Mouse (Mus musculus) stomach, embryonic 15.5 days (tissue): ENCODE data around the gene Ttpal. TPM values are rescaled to one million over a fixed set of nuclear protein-coding genes. Genes with fewer than 3 reads are reported as not detected.

Source experiments
- ATAC-seq: fragments of 200-750 bp; cut with Nextera tagmentation; 2 replicates; pipeline ENCODE4 v1.8.0; 2017; ENCODE audit warnings: low read depth, moderate number of reproducible peaks, moderate TSS enrichment; ENCODE audit not compliant: insufficient read depth, low FRiP score
- H3K27ac ChIP-seq: fragments of 300-500 bp; sonication (generic); 2 replicates; pipeline ENCODE4 v1.5.1; 2015; ENCODE audit warnings: mild to moderate bottlenecking, inconsistent platforms
- H3K27me3 ChIP-seq: fragments of 300-500 bp; sonication (generic); replicated peaks from 2 replicates; pipeline ENCODE4 v1.6.1; 2015; ENCODE audit warnings: inconsistent platforms
- H3K36me3 ChIP-seq: fragments of 300-500 bp; sonication (generic); 2 replicates; pipeline ENCODE4 v1.6.1; 2015; ENCODE audit warnings: inconsistent platforms
- H3K4me1 ChIP-seq: fragments of 300-500 bp; sonication (generic); 2 replicates; pipeline ENCODE4 v1.6.1; 2015; ENCODE audit warnings: inconsistent platforms
- H3K4me2 ChIP-seq: fragments of 300-500 bp; sonication (generic); 2 replicates; pipeline ENCODE4 v1.6.1; 2015; ENCODE audit warnings: mild to moderate bottlenecking, inconsistent platforms
- H3K4me3 ChIP-seq: fragments of 300-500 bp; sonication (generic); replicated peaks from 2 replicates; pipeline ENCODE4 v1.5.1; 2015; ENCODE audit warnings: inconsistent platforms
- H3K9ac ChIP-seq: fragments of 300-500 bp; sonication (generic); 2 replicates; pipeline ENCODE4 v1.6.1; 2015; ENCODE audit warnings: inconsistent platforms
- H3K9me3 ChIP-seq: fragments of 300-500 bp; sonication (generic); 2 replicates; pipeline ENCODE4 v1.6.1; 2016; ENCODE audit warnings: inconsistent platforms
- WGBS: fragments of 180-500 bp; shearing (Covaris S2); methylation state at CpG from one replicate; pipeline ENCODE4 v1.1.7; 2015; 5-methylcytosine and 5-hydroxymethylcytosine counted together
- polyA plus RNA-seq: library from polyadenylated mRNA; unstranded; fragments of >200 nt; fragmentation: Nextera tagmentation; extraction: Ambion mirVana; gene quantifications from 2 replicates; pipeline ENCODE4 v1.2.1, GENCODE M21; 2015

Ttpal gene
- polyA plus RNA-seq, 1 experiment from 2014 or later, result 26.2 TPM

DNA sequence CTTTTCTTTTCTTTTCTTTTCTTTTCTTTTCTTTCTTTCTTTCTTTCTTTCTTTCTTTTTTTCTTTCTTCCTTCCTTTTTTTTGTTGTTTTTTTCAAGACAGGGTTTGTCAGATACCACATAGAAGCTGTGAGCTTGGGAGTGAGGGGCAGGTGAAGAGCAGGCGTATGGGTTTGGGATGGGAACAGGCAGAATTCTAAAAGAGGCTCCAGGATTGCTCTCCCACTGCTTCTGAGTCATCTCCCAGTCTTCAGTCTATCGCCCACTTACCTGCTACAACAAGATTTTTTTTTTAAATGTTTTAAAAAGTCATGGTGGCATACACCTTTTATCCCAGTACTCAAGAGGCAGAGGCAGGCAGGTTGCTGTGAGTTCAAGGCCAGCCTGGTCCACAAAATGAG is 24.1 kb upstream of the Ttpal start:
- no peaks in the 10 kb centered on the region for H3K4me1 ChIP-seq
- no peak for ATAC-seq
- WGBS, result 84% methylated on average over 2 of the region's 2 CpGs
- no peak overlapping the region for H3K27ac ChIP-seq
- no peak overlapping the region for H3K4me2 ChIP-seq
- no peaks in the 10 kb centered on the region for H3K36me3 ChIP-seq
- no peaks in the 10 kb centered on the region for H3K9me3 ChIP-seq
- no peak overlapping the region for H3K4me3 ChIP-seq
- no peak overlapping the region for H3K9ac ChIP-seq
- H3K27me3 ChIP-seq, result no peaks in the 10 kb centered on the region

DNA sequence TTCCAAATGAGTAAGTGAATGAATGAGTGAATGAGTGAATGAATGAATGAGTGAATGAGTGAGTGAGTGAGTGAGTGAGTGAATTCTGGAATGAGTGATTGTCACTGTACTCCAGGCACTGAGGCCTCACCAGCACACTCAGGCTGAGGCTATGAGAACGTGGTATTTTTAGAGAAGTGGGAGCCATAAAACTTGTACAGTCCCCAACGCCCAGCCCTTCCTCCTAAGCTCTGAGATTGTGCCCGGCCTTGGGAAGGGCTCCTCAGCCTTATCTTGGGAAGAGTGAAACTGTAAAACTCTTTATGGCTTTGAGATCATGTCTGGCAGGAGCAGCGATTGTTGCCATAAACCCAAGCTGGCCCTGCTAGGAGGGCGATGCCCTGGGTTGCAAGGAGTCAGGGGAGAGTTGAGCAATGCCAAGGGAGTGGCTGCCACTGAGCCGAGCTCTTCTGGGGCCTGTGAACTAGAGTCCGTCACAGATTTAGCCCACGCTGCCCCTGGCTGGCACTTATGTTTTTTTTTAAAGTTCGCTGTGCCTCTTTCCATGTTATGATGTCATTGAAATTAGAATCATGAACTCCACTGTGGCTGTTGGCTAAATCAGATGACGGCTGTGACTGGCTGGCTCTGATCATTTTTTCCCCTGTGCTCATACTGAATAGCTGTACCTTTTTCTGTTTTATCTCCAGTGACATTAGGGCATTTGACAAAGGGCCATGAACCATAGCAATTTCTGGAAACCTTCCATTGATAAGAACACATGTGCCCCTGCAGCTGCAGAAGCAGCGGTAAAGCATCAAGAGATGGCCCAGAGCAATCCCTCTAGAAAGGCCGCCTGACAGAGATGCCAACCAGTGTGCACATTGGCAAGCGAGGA is 21.8 kb upstream of the Ttpal start:
- Histone ChIP-seq H3K27ac (no peak overlapping the region), H3K9me3 (no peaks in the 10 kb centered on the region), H3K4me3 (no peak overlapping the region), H3K36me3 (no peaks in the 10 kb centered on the region), H3K4me2 (no peak overlapping the region), H3K4me1 (no peaks in the 10 kb centered on the region), H3K9ac (no peak overlapping the region), H3K27me3 (no peaks in the 10 kb centered on the region)
- WGBS, result 74% methylated on average over 13 of the region's 13 CpGs
- peak; percentile 74; the same call in 1 of the 2 replicates for ATAC-seq

DNA sequence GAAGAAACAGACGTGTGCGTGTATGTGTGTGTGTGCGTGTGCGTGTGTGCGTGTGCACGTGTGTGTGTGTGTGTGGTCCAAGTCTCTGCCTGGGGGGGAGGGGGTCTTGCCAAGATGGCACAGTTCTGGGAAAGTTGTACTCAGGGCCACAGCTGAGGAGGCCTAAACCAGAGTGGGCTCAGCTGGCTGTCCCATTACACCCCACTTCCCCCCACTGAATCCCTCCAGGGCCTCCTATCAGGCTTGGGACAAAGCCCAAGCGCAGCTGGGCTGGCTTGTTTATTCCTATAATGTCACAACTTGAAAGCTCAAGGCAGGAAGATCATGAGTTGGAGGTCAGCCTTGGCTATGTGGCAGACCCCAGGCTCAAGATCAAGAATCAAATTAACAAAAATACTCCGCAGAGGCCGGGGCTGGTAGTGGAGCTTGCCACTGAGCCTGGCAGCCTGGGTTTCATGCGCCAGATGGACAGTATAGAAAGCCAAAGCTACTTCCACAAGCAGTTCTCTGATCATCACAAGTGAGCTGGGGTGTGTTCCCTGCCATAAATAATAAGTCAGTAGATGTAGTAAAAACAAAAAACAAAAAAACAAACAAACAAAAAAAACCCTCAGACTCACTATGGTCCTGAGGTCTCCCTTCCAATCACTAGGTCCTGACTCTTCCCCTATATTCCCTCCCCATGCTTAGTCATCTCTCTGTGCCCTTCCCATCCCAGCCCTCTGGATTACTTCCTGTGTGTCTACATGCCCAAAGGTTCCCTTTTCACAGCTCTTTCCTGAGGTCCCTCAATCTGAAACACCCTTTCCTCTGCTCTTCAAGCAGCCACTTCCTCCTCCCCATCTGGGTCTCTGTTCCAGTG is 18.7 kb upstream of the Ttpal start:
- H3K9ac ChIP-seq, result no peak overlapping the region
- no peaks in the 10 kb centered on the region for H3K36me3 ChIP-seq
- no peak overlapping the region for H3K4me2 ChIP-seq
- H3K27ac ChIP-seq, result no peak overlapping the region
- H3K27me3 ChIP-seq, result no peaks in the 10 kb centered on the region
- ATAC-seq, result no peak
- H3K9me3 ChIP-seq, result no peaks in the 10 kb centered on the region
- no peak overlapping the region for H3K4me3 ChIP-seq
- no peaks in the 10 kb centered on the region for H3K4me1 ChIP-seq
- WGBS, result 83% methylated on average over 10 of the region's 10 CpGs

DNA sequence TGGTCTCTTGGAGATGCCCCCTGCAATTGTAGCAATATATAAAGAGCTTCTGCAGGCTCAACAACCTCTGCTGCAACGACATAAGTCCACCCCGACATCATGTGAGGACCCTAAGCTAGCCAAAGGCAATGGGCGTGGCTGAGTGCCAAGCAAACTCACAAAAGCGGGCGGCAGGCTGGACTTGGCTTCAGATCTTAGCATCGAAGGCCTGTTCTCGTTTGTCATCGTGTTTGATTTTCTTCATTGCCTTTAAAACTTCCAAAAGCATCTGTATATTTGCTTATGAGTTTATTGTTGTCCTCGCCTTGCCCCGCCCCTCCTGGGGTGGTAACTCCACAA is 18.1 kb upstream of the Ttpal start:
- Histone ChIP-seq H3K4me2 (no peak overlapping the region), H3K36me3 (no peaks in the 10 kb centered on the region), H3K27ac (no peak overlapping the region), H3K9me3 (no peaks in the 10 kb centered on the region), H3K4me3 (no peak overlapping the region), H3K4me1 (no peaks in the 10 kb centered on the region), H3K27me3 (no peaks in the 10 kb centered on the region), H3K9ac (no peak overlapping the region)
- WGBS, result 77% methylated on average over 10 of the region's 10 CpGs
- no peak for ATAC-seq

DNA sequence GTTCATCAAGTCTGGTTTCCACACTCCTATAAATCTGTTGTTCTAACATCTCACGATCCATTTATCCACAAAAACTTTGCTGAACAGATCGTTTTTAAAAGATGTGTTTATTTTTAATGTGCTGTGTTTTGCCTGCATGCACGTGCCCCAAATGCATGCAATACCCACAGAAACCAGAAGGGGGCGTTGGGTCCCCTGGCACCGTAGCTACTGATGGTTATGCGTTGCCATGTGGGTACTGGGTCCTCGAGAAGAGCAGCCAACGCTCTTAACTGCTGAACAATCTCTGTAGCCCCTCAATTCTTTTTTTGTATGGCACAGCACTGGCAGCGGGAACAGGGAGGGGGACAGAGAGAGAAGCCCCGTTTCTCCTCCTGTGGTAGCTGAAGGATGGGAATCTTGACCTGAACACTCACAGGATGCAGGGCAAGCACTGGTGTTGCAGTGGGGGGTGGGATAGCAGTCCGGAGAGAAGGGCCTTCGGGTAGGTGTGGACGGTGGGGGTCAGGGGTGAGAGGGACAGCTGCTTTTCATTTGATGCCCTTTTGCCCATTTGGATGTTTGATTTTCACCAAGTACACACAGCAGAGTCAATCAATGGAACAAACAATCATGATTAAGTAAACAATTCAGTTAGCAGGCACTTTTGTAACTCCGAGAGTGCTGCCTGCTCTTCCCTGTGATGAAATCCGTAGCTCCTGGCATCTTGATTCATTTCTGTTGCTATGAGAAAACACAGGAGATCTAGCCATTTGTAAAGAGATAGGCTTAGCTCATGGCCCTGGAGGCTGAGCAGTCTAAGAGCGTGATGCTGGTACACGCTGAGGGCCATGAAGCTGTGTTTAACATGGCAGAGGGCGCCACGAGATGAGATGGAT is 15.5 kb upstream of the Ttpal start:
- Histone ChIP-seq H3K27me3 (no peaks in the 10 kb centered on the region), H3K4me2 (no peak overlapping the region), H3K4me3 (no peak overlapping the region), H3K4me1 (no peaks in the 10 kb centered on the region), H3K27ac (no peak overlapping the region), H3K36me3 (no peaks in the 10 kb centered on the region), H3K9ac (no peak overlapping the region), H3K9me3 (no peaks in the 10 kb centered on the region)
- 34% methylated on average over 19 of the region's 19 CpGs for WGBS
- ATAC-seq, result no peak

DNA sequence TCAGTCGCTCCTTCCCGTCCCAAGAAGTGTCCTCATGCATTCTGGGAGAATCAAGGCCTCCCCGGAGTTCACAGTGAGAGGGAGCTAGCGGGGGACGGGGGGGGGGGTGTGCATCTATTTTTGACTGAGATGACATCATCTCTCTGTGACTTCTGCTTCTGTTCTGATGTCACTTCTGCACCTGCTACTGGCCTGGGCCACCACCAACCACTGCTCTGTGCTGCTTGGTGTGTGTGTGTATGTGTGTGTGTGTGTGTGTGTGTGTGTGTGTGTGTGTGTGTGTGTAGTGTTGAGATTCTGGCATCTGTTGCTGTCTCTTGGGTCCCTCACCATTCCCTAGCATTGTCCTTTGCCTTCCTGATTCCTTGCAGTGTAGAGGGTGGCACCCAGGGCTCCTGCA is 14.6 kb upstream of the Ttpal start:
- ATAC-seq, result no peak
- H3K4me3 ChIP-seq, result no peak overlapping the region
- no peaks in the 10 kb centered on the region for H3K9me3 ChIP-seq
- no peaks in the 10 kb centered on the region for H3K36me3 ChIP-seq
- no peak overlapping the region for H3K27ac ChIP-seq
- H3K27me3 ChIP-seq, result no peaks in the 10 kb centered on the region
- no peak overlapping the region for H3K9ac ChIP-seq
- WGBS, result 64% methylated on average over 5 of the region's 5 CpGs
- no peak overlapping the region for H3K4me2 ChIP-seq
- H3K4me1 ChIP-seq, result no peaks in the 10 kb centered on the region

DNA sequence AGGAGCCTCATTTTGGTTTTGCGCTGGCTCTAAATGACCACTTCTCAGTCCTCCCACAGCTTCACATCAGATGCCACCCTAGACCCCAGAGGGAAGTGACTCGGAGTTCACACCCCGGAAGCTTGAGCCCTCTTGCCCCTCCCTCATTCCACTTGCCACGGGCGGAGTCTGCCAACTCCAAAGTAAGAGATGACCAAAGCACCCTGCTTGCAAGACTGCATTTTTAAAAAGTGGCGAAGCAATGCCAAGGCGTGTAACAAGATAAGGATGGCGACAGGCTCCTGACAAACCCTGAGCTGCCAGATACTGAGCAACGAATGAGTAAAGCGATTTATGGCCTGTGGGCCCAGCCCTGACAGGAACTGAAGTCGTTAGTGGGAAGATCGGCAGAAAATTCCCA is 11.9 kb upstream of the Ttpal start:
- WGBS, result 55% methylated on average over 12 of the region's 12 CpGs
- H3K36me3 ChIP-seq, result no peaks in the 10 kb centered on the region
- H3K27me3 ChIP-seq, result no peaks in the 10 kb centered on the region
- H3K27ac ChIP-seq, result no peak overlapping the region
- no peak for ATAC-seq
- no peaks in the 10 kb centered on the region for H3K4me1 ChIP-seq
- H3K4me2 ChIP-seq, result no peak overlapping the region
- no peaks in the 10 kb centered on the region for H3K9me3 ChIP-seq
- no peak overlapping the region for H3K4me3 ChIP-seq
- no peak overlapping the region for H3K9ac ChIP-seq

DNA sequence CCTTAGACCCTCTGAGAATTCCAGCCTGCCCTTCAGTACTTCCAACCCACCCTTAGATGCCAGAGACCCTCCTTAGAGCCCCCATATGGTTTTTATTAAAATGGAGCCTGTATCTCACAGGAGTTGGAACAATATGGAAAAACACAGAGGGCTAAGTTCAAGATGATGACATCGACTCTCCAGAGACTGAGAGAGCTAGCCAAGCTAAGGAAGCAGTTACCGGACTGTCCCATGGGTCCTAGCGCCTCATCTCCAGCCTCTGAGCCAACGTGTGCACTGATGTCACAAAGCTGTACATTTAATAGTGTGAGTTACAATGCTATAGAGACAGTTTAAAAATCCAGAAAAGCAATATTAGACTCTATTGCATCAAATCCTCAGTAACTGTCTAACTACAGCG is 11.1 kb upstream of the Ttpal start:
- Histone ChIP-seq H3K36me3 (no peaks in the 10 kb centered on the region), H3K4me3 (no peak overlapping the region), H3K4me2 (no peak overlapping the region), H3K9me3 (no peaks in the 10 kb centered on the region), H3K4me1 (0 out of 2 replicates have a peak, but pooled peaks cover under 1% of the 10 kb centered on the region), H3K9ac (no peak overlapping the region), H3K27me3 (no peaks in the 10 kb centered on the region), H3K27ac (no peak overlapping the region)
- WGBS, result 79% methylated on average over 5 of the region's 5 CpGs
- no peak for ATAC-seq

DNA sequence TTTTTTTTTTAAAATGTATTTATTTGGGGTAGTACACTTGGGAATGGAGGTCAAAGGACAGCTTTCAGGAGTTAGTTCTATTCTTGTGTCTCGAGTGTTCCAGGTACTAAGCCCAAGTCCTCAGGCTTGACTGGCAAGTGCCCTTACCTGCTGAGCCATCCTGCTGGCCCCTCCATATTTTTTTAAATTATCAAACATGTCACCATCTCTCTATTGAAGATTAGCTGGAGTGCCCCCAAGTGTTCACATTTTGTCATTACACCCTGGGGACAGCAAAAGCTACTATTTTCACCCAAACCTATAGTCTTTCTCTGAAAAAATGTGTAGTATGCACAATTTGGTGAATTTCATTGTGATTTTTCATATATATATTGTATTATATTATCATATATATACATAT is 10.0 kb upstream of the Ttpal start:
- 70% methylated on average over 1 of the region's 1 CpGs for WGBS

DNA sequence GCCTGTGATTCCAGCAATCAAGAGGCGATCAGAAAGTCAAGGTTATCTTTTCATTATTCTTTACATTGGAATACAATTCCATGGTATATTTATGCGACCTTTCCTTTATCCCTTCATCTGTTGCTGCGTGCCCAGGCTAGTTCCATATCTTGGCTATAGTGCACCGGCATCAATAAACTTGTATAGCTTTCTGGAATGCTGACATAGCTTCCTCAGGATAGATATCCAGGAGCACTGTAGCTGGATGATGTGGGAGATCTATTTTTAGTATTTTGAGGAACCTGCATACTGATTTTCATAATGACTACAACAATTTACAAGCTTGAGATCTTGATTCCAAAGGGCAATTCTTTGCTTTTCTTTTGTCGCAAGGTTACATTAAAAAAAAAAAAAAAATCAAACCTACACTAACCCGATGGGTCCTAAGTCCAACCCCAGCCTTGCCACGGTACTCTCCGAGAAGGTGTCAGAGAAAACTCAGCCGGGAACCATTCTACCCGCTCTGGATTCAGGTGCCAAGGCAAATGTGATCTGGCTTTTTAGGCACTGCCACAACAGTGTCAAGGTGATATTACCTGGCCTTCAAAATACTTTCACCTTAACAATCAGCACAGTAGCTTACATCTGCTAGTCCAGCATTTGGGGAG is 8.4 kb upstream of the Ttpal start:
- WGBS, result 81% methylated on average over 10 of the region's 10 CpGs
- no peak overlapping the region for H3K9ac ChIP-seq
- no peak for ATAC-seq

More for the DNA sequence above, 10.0 kb upstream of the Ttpal start:
- Histone ChIP-seq H3K4me1 (0 out of 2 replicates have a peak, but pooled peaks cover 3% of the 10 kb centered on the region), H3K4me3 (no peak overlapping the region), H3K9me3 (no peaks in the 10 kb centered on the region), H3K36me3 (no peaks in the 10 kb centered on the region), H3K9ac (no peak overlapping the region), H3K27me3 (no peaks in the 10 kb centered on the region), H3K27ac (no peak overlapping the region), H3K4me2 (no peak overlapping the region)
- ATAC-seq, result no peak

DNA sequence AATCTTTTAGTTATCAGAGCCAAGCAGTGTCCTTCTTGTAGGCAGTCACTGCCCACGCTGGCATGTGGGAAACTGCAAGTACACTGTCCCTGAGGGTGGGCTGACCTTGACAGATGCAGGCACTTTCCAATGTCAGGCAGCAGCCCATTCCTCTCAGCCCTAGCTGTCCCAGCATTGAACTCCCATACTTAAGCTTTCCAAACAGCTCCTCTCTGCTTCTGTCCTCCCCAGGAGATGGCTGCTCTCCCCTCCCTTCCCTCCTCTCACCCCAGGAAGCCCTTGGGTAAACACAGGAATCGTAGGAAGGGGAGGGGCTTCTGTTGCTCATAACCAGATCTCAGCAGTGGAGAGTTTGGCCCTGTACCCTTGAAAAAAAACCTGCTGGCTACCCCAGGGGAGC is 7.0 kb upstream of the Ttpal start:
- Histone ChIP-seq H3K27me3 (no peaks in the 10 kb centered on the region), H3K27ac (peak overlapping the region; percentile 31; the same call in 1 of the 2 replicates), H3K4me2 (no peak overlapping the region), H3K4me1 (0 out of 2 replicates have a peak, but pooled peaks cover 3% of the 10 kb centered on the region), H3K9me3 (no peaks in the 10 kb centered on the region), H3K36me3 (no peaks in the 10 kb centered on the region), H3K4me3 (no peak overlapping the region), H3K9ac (no peak overlapping the region)
- 11% methylated on average over 2 of the region's 2 CpGs for WGBS
- ATAC-seq, result peak; percentile 36; the same call in 1 of the 2 replicates

More for the DNA sequence above, 8.4 kb upstream of the Ttpal start:
- Histone ChIP-seq H3K36me3 (no peaks in the 10 kb centered on the region), H3K27ac (no peak overlapping the region), H3K4me2 (no peak overlapping the region), H3K9me3 (no peaks in the 10 kb centered on the region), H3K4me3 (no peak overlapping the region), H3K4me1 (0 out of 2 replicates have a peak, but pooled peaks cover 3% of the 10 kb centered on the region), H3K27me3 (no peaks in the 10 kb centered on the region)
